Mouse (Mus musculus): ENCODE data around the gene Kcnh4.
A peak's percentile ranks its signal among the peaks of the same experiment; 100 is the strongest.

DNA sequence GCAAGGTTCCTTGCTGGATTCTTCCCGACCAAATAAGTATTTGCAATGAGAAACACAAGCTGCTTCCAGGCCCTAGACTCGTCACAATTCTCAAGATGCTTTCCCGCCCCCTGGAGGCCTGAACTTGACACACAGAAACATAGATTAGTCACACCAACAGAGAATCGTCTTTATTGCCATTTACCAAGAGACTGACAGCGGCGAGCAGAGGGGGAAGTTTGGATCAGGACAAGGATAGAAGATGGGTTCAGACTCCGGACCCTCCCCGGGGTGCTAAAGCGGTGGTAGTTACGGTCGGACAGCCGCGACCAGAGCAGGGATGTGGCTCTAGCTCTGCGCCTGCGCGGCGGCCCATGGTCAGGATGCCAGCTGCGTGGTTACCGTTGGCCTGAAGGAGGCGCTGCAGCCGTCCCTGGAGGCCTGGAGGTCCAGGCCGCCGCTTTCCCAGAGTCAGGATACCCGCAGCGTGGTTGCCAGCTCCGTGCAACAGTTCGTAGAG is 1.9 kb upstream of the Kcnh4 start:
- TF ChIP-seq CTCF (IDR thresholded peaks at IDR 0.05; ENCODE audit: borderline replicate concordance, extremely low read depth, insufficient read depth, insufficient read length) (peak; percentile 83), POLR2A (IDR thresholded peaks at IDR 0.05; ENCODE audit: borderline replicate concordance, extremely low read depth, insufficient read depth, insufficient read length, poor library complexity, severe bottlenecking) (no peak)
